Mouse (Mus musculus) mesoderm, embryonic 11.5 days (tissue): ENCODE measurements at regions not wholly inside any gene's neighbourhood (a gene's known extent, or its start where the extent isn't known, plus 50 kb on each side); places are given as distances from the start of the nearest gene placed in this dataset.
A peak's percentile ranks its signal among the peaks of the same experiment; 100 is the strongest.

Experiments used
- DNase-seq: peaks from one replicate; pipeline ENCODE4 v3.0.0-alpha.2; 2012; ENCODE audit warnings: low read depth, low spot score

DNA sequence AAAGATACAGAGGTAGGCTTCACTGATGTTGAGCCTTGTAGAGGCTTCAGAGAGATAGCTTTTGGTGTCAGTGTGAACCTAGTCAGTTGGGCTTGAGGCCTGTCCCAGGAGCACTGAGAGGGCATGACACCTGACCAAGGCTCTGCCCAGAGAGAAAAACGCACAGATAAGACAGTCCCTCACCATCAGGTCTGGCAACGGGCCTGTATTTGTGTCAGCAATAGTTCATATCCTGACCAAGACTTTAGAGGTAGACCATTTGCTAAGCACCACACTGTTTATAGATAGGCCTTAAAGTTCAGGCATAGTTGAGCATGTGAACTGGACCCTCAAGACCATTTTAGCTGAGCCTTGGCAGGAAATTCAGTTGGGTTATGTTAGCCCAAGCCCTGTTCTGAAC, 60.4 kb upstream of the C2cd4b start:
- DNase-seq, result no peak

GRCm38 (mm10) chr9:67699846-67700579, 59.2 kb upstream of the C2cd4b start:
- DNase-seq, result peak; percentile 37

DNA sequence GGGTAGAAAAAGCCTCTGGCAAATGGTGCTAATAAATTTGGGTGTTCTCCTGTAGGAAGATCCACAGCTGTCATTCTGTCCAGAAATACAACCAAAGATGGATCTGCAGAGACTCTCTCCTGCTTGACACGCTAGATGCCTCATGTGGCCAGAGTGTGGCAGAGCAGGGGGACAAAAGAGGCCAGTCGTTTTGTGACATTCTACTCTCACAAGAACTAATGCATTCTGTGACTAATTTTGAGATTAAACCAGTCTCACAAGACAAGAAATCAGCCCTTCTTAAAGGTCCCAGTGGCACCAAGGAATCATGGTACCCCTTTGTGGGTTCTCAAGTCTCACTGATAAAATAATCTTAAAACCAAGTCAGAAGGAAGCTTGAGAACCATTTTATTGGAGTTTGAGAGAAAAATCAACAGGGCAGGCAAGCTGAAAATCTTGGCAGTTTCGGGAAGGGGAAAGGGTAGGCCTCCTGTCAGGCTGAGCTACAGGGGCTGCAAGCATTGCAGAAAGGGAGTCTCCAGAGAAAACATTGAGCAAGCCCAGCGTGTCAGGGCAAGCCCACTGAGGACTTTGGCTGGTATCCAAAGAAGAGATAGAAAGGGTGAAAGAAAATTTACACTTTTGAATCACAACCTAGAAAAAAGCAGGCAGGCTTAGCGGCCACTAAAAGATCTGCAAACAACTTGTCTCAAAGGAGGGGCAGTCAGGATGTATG, 50.8 kb upstream of the C2cd4b start:
- no peak for DNase-seq
